Mouse (Mus musculus) thymus, adult 2 months (tissue): ENCODE measurements around the gene 2610528J11Rik.

ENCODE experiments used
- CTCF ChIP-seq: fragments of 200-500 bp; IDR thresholded peaks from 2 replicates; pipeline ENCODE4 v1.5.1; 2012; ENCODE audit warnings: mild to moderate bottlenecking, control low read depth, low read length, moderate library complexity, borderline replicate concordance; ENCODE audit not compliant: control insufficient read depth, poor library complexity, insufficient read depth; ENCODE audit errors: extremely low read depth
- POLR2A ChIP-seq: fragments of 200-500 bp; IDR thresholded peaks from 2 replicates; pipeline ENCODE4 v1.6.1; 2012; ENCODE audit warnings: mild to moderate bottlenecking, low read length, control low read depth, moderate library complexity; ENCODE audit not compliant: control insufficient read depth, poor library complexity, insufficient read depth; ENCODE audit errors: extremely low read depth

- TF ChIP-seq POLR2A = no peak
- TF ChIP-seq CTCF = no peak
These were observed 509 bp downstream of the 2610528J11Rik start for GRCm38 (mm10) chr4:118527335-118527681.
